Mouse (Mus musculus) regulatory T cell (primary cell): ENCODE results near the gene Atf6.

ENCODE experiments used
- in situ Hi-C: fragments of 300-600 bp; cut with MboI, MseI; formaldehyde crosslinking; loops from one replicate; pipeline ENCODE4 v1.15.1; 2025; ENCODE audit warnings: high pct_unique_total_duplicates

The Atf6 gene

GRCm38 (mm10) chr1:170709481-170709880 lies 158.1 kb downstream of the Atf6 start:
- in situ Hi-C loops = no loop called here

GRCm38 (mm10) chr1:170709034-170709433 lies 158.5 kb downstream of the Atf6 start:
- in situ Hi-C loops = no loop called here

- in situ Hi-C loops = no loop called here
Observed at GRCm38 (mm10) chr1:170706046-170706445, 161.5 kb downstream of the Atf6 start.

- in situ Hi-C loops = no loop called here
Observed at GRCm38 (mm10) chr1:170704911-170705594, 162.5 kb downstream of the Atf6 start.

- in situ Hi-C loops = no loop called here
Observed at GRCm38 (mm10) chr1:170704103-170704502, 163.5 kb downstream of the Atf6 start.

GRCm38 (mm10) chr1:170702958-170703357 lies 164.6 kb downstream of the Atf6 start:
- in situ Hi-C loops = no loop called here

GRCm38 (mm10) chr1:170702263-170702662 lies 165.3 kb downstream of the Atf6 start:
- in situ Hi-C loops = no loop called here

GRCm38 (mm10) chr1:170701582-170701981 lies 166.0 kb downstream of the Atf6 start:
- in situ Hi-C loops = no loop called here

- in situ Hi-C loops = no loop called here
Observed at GRCm38 (mm10) chr1:170701178-170701577, 166.4 kb downstream of the Atf6 start.

GRCm38 (mm10) chr1:170700496-170701027 lies 167.0 kb downstream of the Atf6 start:
- in situ Hi-C loops = no loop called here

- in situ Hi-C loops = no loop called here
Observed at GRCm38 (mm10) chr1:170699553-170699952, 168.0 kb downstream of the Atf6 start.

GRCm38 (mm10) chr1:170698771-170699170 lies 168.8 kb downstream of the Atf6 start:
- in situ Hi-C loops = no loop called here

GRCm38 (mm10) chr1:170697771-170698356 lies 169.7 kb downstream of the Atf6 start:
- in situ Hi-C loops = no loop called here

GRCm38 (mm10) chr1:170696996-170697395 lies 170.6 kb downstream of the Atf6 start:
- in situ Hi-C loops = no loop called here

- in situ Hi-C loops = no loop called here
Observed at GRCm38 (mm10) chr1:170695326-170695725, 172.2 kb downstream of the Atf6 start.

GRCm38 (mm10) chr1:170694821-170695291 lies 172.7 kb downstream of the Atf6 start:
- in situ Hi-C loops = no loop called here

GRCm38 (mm10) chr1:170691301-170691700 lies 176.3 kb downstream of the Atf6 start:
- in situ Hi-C loops = no loop called here

- in situ Hi-C loops = no loop called here
Observed at GRCm38 (mm10) chr1:170689773-170690172, 177.8 kb downstream of the Atf6 start.

- in situ Hi-C loops = no loop called here
Observed at GRCm38 (mm10) chr1:170683863-170684262, 183.7 kb downstream of the Atf6 start.

- in situ Hi-C loops = no loop called here
Observed at GRCm38 (mm10) chr1:170679624-170680023, 187.9 kb downstream of the Atf6 start.

GRCm38 (mm10) chr1:170678861-170679260 lies 188.7 kb downstream of the Atf6 start:
- in situ Hi-C loops = no loop called here

GRCm38 (mm10) chr1:170677681-170678080 lies 189.9 kb downstream of the Atf6 start:
- in situ Hi-C loops = no loop called here

- in situ Hi-C loops = no loop called here
Observed at GRCm38 (mm10) chr1:170674184-170674775, 193.3 kb downstream of the Atf6 start.
